Mouse (Mus musculus) liver, embryonic 13.5 days (tissue): ENCODE results near the gene Olfr374. TPM values are rescaled to one million over a fixed set of nuclear protein-coding genes. Genes with fewer than 3 reads are reported as not detected.

Experiments
- ATAC-seq: fragments of 200-750 bp; cut with Nextera tagmentation; 2 replicates; pipeline ENCODE4 v1.8.0; 2017; ENCODE audit warnings: low read depth, mild to moderate bottlenecking, moderate number of reproducible peaks, moderate library complexity
- DNase-seq: peaks from one replicate; pipeline ENCODE4 v3.0.0; 2022
- H3K27ac ChIP-seq: fragments of 300-500 bp; sonication (generic); 2 replicates; pipeline ENCODE4 v1.5.1; 2015; ENCODE audit warnings: moderate library complexity, mild to moderate bottlenecking, inconsistent platforms
- H3K27me3 ChIP-seq: fragments of 300-500 bp; sonication (generic); 2 replicates; pipeline ENCODE4 v1.6.1; 2015; ENCODE audit warnings: mild to moderate bottlenecking, inconsistent platforms
- H3K36me3 ChIP-seq: fragments of 300-500 bp; sonication (generic); 2 replicates; pipeline ENCODE4 v1.6.1; 2015; ENCODE audit warnings: mild to moderate bottlenecking, inconsistent platforms
- H3K4me1 ChIP-seq: fragments of 300-500 bp; sonication (generic); replicated peaks from 2 replicates; pipeline ENCODE4 v1.6.1; 2015; ENCODE audit warnings: inconsistent platforms
- H3K4me2 ChIP-seq: fragments of 300-500 bp; sonication (generic); 2 replicates; pipeline ENCODE4 v1.6.1; 2015; ENCODE audit warnings: inconsistent platforms, mild to moderate bottlenecking, moderate library complexity
- H3K4me3 ChIP-seq: fragments of 300-500 bp; sonication (generic); replicated peaks from 2 replicates; pipeline ENCODE4 v1.5.1; 2015; ENCODE audit warnings: mild to moderate bottlenecking, inconsistent platforms
- H3K9ac ChIP-seq: fragments of 300-500 bp; sonication (generic); 2 replicates; pipeline ENCODE4 v1.6.1; 2015; ENCODE audit warnings: mild to moderate bottlenecking, inconsistent platforms
- H3K9me3 ChIP-seq: fragments of 300-500 bp; sonication (generic); replicated peaks from 2 replicates; pipeline ENCODE4 v1.6.1; 2016; ENCODE audit warnings: inconsistent platforms
- WGBS: fragments of 180-500 bp; shearing (Covaris S2); methylation state at CpG from one replicate; pipeline ENCODE4 v1.1.7; 2015; ENCODE audit not compliant: insufficient replicate concordance; 5-methylcytosine and 5-hydroxymethylcytosine counted together
- polyA plus RNA-seq: library from polyadenylated mRNA; unstranded; fragments of >200 nt; fragmentation: Nextera tagmentation; extraction: Ambion mirVana; gene quantifications from 2 replicates; pipeline ENCODE4 v1.2.1, GENCODE M21; 2015

The Olfr374 gene
- polyA plus RNA-seq, 1 experiment from 2014 or later = not detected

DNA sequence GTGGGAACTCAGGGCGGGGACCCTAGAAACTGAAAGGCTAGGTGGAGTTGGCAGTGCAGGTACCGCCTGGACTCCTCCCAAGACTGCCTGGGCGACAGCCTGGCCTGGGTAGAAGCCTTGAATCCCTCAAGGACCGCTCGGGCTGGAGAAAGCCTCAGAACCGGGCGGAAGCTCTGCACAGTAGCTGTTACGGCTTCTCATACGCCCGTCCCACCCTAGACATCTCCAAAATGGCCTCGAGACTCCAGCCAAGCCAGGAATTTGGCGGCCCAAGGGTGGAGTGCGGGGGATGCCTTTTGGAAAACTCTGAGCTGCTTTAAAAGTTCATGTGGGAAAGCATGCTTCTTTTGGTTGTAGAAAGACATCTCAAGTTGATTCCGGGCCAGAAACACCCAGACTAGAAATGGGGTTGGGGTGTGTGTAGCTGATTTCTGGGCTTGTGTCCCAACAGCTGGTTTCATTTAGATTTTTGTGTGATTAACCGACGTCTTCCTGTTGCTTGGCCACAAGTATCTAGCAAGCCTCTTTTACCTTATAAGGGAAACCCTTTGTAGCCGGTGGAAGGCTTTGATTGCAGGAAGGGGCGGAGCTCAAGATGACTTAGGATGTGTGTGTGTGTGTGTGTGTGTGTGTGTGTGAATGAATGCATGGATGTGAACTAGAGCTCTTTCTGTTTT lies 29.6 kb downstream of the Olfr374 start:
- H3K9ac ChIP-seq = peak overlapping the region; percentile 77
- DNase-seq = no peak
- peak overlapping the region; percentile 66 for H3K4me3 ChIP-seq
- peaks cover 44% of the 10 kb centered on the region for H3K4me1 ChIP-seq
- peak overlapping the region; percentile 79 for H3K4me2 ChIP-seq
- ATAC-seq = no peak
- H3K27ac ChIP-seq = peak overlapping the region; percentile 80
- 2% methylated on average over 18 of the region's 18 CpGs for WGBS
- H3K36me3 ChIP-seq = peaks cover 25% of the 10 kb centered on the region
- H3K27me3 ChIP-seq = peaks cover 46% of the 10 kb centered on the region
- H3K9me3 ChIP-seq = no peaks in the 10 kb centered on the region

DNA sequence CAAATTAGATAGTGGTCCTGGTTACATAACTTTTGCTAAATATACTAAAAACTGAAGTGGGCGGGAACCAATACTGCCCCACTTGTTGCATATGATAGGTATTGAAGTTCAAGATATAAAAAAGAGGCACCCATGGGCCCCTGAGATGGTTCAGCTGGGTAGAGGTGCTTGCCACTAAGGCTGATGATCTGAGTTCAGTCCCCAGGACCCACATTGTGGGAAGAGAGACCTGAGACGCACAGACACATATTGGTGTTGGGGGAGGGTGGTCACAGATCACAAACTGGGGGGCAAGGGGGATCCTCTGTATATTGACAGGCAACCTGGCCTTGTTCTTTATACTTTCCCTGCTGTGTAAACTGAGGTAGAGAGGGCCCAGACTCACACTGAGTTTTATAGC lies 30.6 kb downstream of the Olfr374 start:
- 61% methylated on average over 2 of the region's 2 CpGs for WGBS
- peaks cover 46% of the 10 kb centered on the region for H3K27me3 ChIP-seq
- ATAC-seq = no peak
- H3K9me3 ChIP-seq = no peaks in the 10 kb centered on the region
- H3K9ac ChIP-seq = peak overlapping the region; percentile 13; the same call in 1 of the 2 replicates
- no peak overlapping the region for H3K4me3 ChIP-seq
- H3K27ac ChIP-seq = no peak overlapping the region
- DNase-seq = no peak
- H3K36me3 ChIP-seq = peaks cover 28% of the 10 kb centered on the region
- H3K4me2 ChIP-seq = peak overlapping the region; percentile 79; the same call in 1 of the 2 replicates
- H3K4me1 ChIP-seq = peaks cover 40% of the 10 kb centered on the region

DNA sequence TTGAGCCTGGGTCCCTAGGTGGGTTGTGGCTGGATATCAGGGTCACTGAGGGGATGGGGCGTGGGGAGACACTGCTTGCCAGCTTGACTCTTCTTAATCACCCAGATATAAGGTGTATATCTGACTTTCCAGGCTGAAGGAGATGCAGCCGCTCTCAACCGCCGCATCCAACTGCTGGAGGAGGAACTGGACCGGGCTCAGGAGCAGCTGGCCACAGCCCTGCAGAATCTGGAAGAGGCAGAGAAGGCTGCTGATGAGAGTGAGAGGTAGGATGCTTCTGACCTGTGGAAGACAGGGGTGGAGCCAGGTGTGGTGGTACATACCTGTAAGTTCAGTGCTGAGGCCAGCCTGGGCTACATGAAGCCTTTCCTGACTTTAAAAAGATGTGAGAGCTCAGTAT lies 31.6 kb downstream of the Olfr374 start:
- 74% methylated on average over 5 of the region's 5 CpGs for WGBS
- peaks cover 35% of the 10 kb centered on the region for H3K36me3 ChIP-seq
- ATAC-seq (no peak), DNase-seq (no peak)
- no peak overlapping the region for H3K4me2 ChIP-seq
- no peak overlapping the region for H3K9ac ChIP-seq
- no peak overlapping the region for H3K4me3 ChIP-seq
- peaks cover 36% of the 10 kb centered on the region for H3K4me1 ChIP-seq
- H3K27ac ChIP-seq = no peak overlapping the region
- peaks cover 39% of the 10 kb centered on the region for H3K27me3 ChIP-seq
- no peaks in the 10 kb centered on the region for H3K9me3 ChIP-seq

DNA sequence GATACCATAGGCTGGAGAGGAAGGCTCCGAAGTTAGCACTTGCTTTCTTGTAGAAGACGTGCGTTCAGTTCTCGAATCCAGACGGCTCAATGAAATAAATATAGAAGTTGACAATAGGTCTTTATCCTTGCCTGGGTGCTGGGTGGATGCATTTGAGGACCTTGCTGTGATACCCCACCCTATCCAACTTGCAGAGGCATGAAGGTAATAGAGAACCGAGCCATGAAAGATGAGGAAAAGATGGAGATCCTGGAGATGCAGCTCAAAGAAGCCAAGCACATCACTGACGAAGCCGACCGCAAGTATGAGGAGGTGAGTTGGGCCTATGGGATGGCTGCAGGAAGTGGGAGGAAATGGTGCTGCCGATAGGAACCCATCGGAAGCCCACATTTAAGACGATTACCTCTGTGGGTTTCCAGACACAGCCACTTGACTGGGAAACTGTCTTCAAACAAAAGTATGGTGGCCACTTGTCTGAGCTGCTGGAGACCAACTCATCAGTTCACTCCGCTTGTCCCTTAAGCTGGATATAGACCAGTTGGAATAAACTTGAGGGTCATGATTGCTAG lies 36.5 kb downstream of the Olfr374 start:
- Histone ChIP-seq H3K4me3 (no peak overlapping the region), H3K36me3 (peaks cover 77% of the 10 kb centered on the region), H3K9me3 (no peaks in the 10 kb centered on the region), H3K4me2 (no peak overlapping the region), H3K27me3 (no peaks in the 10 kb centered on the region), H3K4me1 (peaks cover 24% of the 10 kb centered on the region), H3K9ac (no peak overlapping the region), H3K27ac (no peak overlapping the region)
- DNase-seq (no peak), ATAC-seq (no peak)
- 40% methylated on average over 13 of the region's 13 CpGs for WGBS

DNA sequence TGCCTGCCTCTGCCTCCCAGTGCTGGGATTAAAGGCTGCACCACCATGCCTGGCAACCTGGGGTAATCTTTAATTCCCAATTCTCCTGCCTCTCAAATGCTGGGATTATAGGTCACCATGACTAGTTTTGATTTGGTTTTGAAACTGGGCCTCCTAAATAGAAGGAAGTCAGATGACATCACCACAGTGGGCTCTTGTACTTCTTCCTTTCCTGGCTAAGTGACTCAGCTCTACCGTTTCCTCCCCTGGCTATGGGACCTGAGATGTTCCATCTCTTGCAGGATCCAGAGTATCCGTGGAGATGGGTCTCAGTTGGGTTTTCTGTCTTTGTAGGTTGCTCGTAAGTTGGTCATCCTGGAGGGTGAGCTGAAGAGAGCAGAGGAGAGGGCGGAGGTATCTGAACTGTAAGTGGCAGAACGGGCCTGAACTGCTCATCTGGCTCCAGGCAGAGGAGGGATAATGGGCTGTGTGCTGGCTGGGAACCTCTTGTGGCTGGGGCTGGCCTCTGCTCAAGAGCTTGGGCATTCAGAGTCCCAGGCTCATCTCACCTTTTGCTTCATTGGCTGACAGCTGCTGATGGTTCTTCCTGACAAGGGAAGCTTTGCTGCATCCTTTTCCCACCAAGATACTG lies 37.6 kb downstream of the Olfr374 start:
- Histone ChIP-seq H3K4me3 (no peak overlapping the region), H3K4me2 (no peak overlapping the region), H3K9ac (no peak overlapping the region), H3K27ac (no peak overlapping the region), H3K9me3 (no peaks in the 10 kb centered on the region), H3K36me3 (peaks cover 76% of the 10 kb centered on the region), H3K4me1 (peaks cover 24% of the 10 kb centered on the region), H3K27me3 (no peaks in the 10 kb centered on the region)
- no peak for ATAC-seq
- no peak for DNase-seq
- WGBS = 50% methylated on average over 5 of the region's 5 CpGs

DNA sequence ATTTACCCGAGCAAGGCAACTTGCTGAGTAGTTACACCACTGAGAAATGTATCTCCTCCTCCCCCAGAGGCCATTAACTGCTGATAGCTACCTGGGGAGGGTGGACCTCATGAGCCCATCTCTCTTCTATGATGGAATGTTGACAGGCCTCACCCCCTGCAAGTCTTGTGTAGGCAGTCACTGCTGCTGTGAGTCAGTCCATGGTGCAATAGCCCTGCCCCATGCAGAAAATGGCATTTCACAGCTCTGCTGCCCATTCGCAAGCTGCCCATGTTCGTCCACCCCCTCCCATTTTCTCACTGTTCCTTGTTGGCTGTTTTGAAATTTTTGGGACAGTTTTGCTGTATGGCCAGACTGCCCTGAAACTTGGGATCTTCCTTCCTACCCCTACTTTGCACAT lies 38.7 kb downstream of the Olfr374 start:
- DNase-seq (no peak), ATAC-seq (no peak)
- no peak overlapping the region for H3K27ac ChIP-seq
- no peaks in the 10 kb centered on the region for H3K9me3 ChIP-seq
- H3K27me3 ChIP-seq = no peaks in the 10 kb centered on the region
- no peak overlapping the region for H3K9ac ChIP-seq
- H3K4me1 ChIP-seq = peaks cover 24% of the 10 kb centered on the region
- no peak overlapping the region for H3K4me3 ChIP-seq
- H3K36me3 ChIP-seq = peaks cover 76% of the 10 kb centered on the region
- WGBS = 64% methylated on average over 3 of the region's 3 CpGs
- H3K4me2 ChIP-seq = no peak overlapping the region

DNA sequence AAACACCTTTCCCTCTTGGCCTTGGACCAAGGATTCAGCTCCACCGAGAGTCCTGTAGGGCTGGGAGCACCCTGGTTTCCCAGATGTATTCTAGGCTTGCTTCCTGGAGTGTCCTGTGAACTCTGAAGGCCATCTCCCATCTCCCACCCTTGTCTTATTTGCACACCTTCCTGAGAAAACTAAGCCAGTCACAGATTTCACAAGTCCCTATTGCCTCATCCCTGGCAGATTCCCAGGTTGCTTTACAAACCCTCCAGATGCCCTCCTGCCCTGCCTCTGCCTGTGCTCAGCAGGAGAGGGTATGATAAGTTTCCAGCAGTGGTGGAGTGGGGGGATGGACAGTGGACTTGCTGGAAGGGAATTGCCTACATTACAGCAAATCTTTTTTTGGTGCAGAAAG lies 39.2 kb downstream of the Olfr374 start:
- H3K9me3 ChIP-seq = no peaks in the 10 kb centered on the region
- H3K27ac ChIP-seq = no peak overlapping the region
- no peak for DNase-seq
- H3K9ac ChIP-seq = no peak overlapping the region
- H3K36me3 ChIP-seq = peaks cover 76% of the 10 kb centered on the region
- peak; percentile 53; the same call in 1 of the 2 replicates for ATAC-seq
- H3K27me3 ChIP-seq = no peaks in the 10 kb centered on the region
- H3K4me2 ChIP-seq = no peak overlapping the region
- no peak overlapping the region for H3K4me3 ChIP-seq
- WGBS = 73% methylated on average over 1 of the region's 1 CpGs
- H3K4me1 ChIP-seq = peaks cover 24% of the 10 kb centered on the region

DNA sequence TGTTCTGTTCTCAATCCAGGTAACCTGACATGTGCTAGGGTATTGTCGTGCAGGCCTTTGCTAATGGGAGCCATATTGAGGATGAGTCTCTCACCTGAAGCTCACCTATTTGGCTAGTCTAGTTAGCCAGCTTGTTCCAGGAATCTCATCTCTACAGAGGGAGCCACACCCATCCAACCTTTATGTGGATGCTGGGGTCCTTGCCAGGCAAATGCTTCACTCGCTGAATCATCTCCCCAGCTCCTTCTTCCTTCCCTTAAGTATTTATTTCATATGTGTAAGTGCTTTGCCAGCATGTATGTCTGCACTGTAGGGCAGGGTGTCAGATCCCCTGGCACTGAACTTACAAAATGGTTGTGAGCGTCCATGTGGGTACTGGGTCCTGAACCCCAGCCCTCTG lies 39.7 kb downstream of the Olfr374 start:
- no peak overlapping the region for H3K4me2 ChIP-seq
- H3K27me3 ChIP-seq = no peaks in the 10 kb centered on the region
- H3K27ac ChIP-seq = peak overlapping the region; percentile 5; the same call in 1 of the 2 replicates
- H3K4me1 ChIP-seq = peaks cover 24% of the 10 kb centered on the region
- DNase-seq (no peak), ATAC-seq (no peak)
- peaks cover 80% of the 10 kb centered on the region for H3K36me3 ChIP-seq
- H3K9ac ChIP-seq = no peak overlapping the region
- H3K4me3 ChIP-seq = no peak overlapping the region
- WGBS = 73% methylated on average over 3 of the region's 3 CpGs
- H3K9me3 ChIP-seq = no peaks in the 10 kb centered on the region

DNA sequence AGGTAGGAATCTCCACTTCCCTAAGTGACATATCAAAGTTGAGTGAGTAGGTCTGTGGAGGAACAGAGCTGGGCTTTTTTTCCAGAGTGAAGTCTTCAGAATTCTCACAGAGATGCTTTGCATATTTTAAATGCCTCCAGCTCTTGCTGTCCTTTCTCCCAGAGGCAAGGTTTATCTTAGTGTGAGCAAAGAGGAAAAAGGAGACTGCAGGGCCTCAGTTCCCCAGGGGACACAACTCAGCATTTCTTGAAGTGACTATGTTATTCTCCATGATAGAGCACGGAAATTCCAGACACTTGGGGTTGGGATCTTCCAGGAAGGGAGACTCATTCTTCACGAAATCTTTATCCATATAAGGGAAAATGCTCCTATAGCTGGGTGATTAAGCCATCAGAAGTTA lies 40.4 kb downstream of the Olfr374 start:
- Histone ChIP-seq H3K36me3 (peaks cover 83% of the 10 kb centered on the region), H3K4me2 (no peak overlapping the region)
- WGBS = 61% methylated on average over 2 of the region's 2 CpGs

DNA sequence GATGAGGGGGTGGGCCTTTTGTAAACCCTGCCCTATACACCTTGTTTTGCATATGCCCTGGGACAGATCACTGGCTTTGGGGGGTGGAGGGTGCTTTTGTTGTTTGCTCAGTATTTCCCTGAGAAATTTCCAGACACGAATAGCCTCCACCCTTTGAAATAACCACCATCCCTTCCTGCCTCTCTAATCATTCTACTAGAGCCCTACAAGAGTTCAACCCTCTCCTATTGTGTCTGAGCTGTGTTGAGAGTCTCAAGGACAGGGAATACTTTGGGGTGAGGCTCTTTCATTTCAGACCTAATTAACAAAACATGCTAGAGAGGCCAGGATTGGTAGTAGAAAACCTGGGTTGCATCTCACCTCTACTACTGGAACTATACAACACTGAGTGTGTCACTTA lies 42.2 kb downstream of the Olfr374 start:
- Histone ChIP-seq H3K4me1 (peaks cover 28% of the 10 kb centered on the region), H3K27me3 (no peaks in the 10 kb centered on the region), H3K9me3 (no peaks in the 10 kb centered on the region), H3K4me2 (no peak overlapping the region), H3K36me3 (peaks cover 80% of the 10 kb centered on the region), H3K27ac (no peak overlapping the region), H3K9ac (no peak overlapping the region), H3K4me3 (no peak overlapping the region)
- DNase-seq (no peak), ATAC-seq (no peak)
- WGBS = 55% methylated on average over 1 of the region's 1 CpGs

More for the DNA sequence above, 40.4 kb downstream of the Olfr374 start:
- no peaks in the 10 kb centered on the region for H3K27me3 ChIP-seq
- no peaks in the 10 kb centered on the region for H3K9me3 ChIP-seq
- DNase-seq (no peak), ATAC-seq (no peak)
- H3K4me3 ChIP-seq = no peak overlapping the region
- H3K9ac ChIP-seq = no peak overlapping the region
- H3K27ac ChIP-seq = no peak overlapping the region
- H3K4me1 ChIP-seq = peaks cover 24% of the 10 kb centered on the region

DNA sequence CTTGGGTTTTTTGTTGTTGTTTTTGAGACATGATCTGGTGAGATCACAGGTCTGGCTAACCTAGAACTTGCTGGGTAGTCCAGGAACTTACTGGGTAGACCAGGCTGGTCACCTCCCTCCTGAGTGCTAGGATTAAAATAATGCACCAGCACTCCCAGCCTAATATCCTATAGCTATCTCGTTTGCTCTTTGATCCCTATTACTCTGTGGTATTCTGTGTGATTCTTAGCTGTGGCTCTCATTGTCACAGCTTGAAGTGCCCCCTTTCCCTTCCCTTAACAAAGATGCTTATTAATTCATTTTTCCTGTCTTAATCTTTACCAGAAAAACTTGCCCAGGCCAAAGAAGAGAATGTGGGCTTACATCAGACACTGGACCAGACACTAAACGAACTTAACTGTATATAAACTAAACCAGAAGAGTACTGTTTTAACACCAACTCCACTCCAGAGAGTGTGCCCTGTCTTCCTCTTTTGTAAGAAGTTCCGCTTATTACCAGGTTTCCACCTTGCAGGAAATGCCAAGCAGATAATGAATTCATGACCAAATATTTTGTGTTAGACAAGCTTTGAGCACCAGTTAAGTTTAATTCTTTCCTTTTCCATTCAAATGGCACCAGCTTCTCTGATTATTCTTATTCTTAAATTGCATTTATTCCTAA lies 44.7 kb downstream of the Olfr374 start:
- DNase-seq (no peak), ATAC-seq (no peak)
- Histone ChIP-seq H3K4me1 (peaks cover 15% of the 10 kb centered on the region), H3K27ac (no peak overlapping the region), H3K9ac (no peak overlapping the region), H3K4me3 (no peak overlapping the region), H3K9me3 (no peaks in the 10 kb centered on the region), H3K36me3 (peaks cover 65% of the 10 kb centered on the region), H3K27me3 (no peaks in the 10 kb centered on the region), H3K4me2 (no peak overlapping the region)
- WGBS = 50% methylated on average over 3 of the region's 3 CpGs
